Mouse (Mus musculus): ENCODE measurements at regions not wholly inside any gene's neighbourhood (a gene's known extent, or its start where the extent isn't known, plus 50 kb on each side); places are given as distances from the start of the nearest gene placed in this dataset.

DNA sequence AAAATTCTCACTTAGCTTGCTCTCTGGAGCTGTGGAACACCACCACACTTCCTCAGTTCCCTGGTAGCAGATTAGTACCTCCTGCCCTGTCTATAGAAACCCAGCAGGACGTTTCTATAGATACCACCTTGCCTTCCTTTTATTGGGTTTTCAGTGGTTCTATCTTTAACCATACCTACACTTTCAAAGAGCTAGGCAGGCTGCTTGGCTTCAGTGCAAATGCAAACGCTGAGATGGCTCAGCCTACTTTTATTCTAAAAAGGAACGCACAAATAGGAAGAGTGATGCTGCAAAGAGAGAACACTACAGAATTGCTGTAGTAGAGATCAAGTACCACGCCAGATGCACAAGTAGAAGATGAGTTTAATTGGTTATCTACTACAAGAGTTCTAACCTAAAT lies 120.9 kb upstream of the Ifne start:
- DNase-seq, result no peak

DNA sequence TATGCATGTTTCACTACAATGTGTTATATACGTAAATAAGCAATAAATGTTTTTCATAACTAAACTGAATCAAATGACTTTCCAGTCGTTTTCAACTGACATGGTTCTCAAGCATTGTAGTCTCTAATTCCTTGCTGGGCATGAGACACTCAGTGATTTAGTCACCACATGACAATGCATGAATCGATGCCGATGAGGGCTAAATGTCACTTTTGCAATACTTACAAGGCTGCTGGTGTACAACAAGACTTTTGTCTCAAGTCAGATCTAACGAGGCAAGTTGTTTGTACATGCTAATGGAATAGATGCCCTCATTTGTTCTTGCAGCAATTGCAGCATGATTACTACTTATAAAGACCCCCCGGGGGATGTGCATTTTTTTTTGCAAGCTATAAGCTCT lies 120.2 kb upstream of the Ifne start:
- DNase-seq, result no peak

GRCm38 (mm10) chr4:88998286-88998685 lies 118.3 kb upstream of the Ifne start:
- no peak for DNase-seq

DNA sequence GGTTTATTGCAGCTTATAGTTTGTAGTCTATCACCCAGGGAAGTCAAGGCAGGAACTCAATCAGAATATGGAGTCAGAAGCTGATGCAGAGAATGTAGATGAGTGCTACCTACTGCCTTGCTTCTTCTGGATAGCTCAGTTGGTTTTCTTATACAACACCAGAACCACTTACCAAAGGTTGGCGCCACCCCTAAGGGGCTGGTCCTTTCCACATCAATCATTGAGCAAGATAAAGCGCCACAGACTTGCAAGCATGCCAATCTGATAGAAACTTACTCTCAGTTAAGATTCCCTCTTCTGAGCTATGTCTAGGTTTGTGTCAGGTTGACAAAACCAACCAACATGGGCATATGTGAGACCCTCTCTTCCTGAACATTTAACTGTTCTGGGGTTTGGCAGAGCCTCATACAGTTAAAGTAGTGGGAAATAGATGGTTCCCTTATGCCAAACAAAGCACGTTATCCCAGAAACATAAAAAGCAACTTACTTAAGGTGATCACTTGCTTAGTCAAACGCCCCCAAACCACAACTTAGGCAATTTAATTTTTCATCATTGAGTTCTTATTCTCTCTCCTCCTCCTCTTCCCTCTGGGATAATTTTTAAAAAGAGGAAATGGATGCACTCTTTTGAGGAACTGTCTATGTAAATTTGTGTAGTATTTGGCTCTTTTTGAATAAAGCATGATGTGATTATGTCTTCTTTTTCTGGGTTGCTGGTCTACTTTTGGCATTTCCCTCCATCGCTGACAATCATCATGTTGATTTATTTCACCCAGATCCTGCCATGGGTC lies 115.3 kb upstream of the Ifne start:
- DNase-seq, result no peak

- no peak for DNase-seq
These were observed 114.5 kb upstream of the Ifne start for GRCm38 (mm10) chr4:88994486-88994885.

GRCm38 (mm10) chr4:88992498-88992897 lies 112.5 kb upstream of the Ifne start:
- no peak for DNase-seq

DNA sequence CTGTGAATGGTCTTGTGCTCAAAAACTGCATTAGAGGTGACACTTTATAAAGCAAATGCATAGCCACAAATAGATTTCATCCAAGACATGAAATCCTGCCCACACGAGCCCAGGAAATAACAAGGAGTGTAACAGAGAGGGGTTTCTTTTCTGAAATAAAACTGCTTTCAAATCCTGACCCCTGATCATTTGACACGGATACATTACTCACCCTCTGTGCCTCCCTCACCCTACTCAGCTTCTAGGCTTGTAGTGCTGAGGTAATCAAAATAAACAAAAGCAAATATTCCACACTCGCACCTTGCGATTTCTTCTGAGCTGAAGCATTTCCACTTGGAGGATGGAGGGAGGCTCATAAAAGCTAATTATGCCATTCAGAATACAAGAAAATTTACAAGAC lies 108.4 kb upstream of the Ifne start:
- no peak for DNase-seq

- no peak for DNase-seq
These were observed 107.1 kb upstream of the Ifne start for GRCm38 (mm10) chr4:88987103-88987502.

GRCm38 (mm10) chr4:88982457-88982856 lies 102.5 kb upstream of the Ifne start:
- DNase-seq, result no peak

GRCm38 (mm10) chr4:88977099-88977888 lies 97.3 kb upstream of the Ifne start:
- DNase-seq, result no peak

DNA sequence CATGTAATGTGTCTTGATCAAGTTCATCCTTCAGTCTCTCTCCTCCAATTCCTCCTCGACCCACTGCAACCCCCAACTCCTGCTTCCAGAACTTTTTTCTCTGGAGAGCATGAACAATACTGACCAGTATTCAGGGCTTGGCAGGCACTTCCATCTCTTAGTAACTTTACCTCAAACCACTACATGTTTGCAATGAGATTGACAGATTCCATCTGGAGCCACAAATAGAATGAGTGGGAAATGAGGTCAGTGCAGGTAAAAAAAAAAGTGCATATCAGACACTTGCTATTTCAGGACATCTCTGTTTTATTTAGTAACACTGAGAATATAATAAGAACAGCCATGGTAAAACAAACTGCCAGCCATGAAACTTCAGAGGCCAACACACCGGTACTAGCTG lies 94.5 kb upstream of the Ifne start:
- no peak for DNase-seq

DNA sequence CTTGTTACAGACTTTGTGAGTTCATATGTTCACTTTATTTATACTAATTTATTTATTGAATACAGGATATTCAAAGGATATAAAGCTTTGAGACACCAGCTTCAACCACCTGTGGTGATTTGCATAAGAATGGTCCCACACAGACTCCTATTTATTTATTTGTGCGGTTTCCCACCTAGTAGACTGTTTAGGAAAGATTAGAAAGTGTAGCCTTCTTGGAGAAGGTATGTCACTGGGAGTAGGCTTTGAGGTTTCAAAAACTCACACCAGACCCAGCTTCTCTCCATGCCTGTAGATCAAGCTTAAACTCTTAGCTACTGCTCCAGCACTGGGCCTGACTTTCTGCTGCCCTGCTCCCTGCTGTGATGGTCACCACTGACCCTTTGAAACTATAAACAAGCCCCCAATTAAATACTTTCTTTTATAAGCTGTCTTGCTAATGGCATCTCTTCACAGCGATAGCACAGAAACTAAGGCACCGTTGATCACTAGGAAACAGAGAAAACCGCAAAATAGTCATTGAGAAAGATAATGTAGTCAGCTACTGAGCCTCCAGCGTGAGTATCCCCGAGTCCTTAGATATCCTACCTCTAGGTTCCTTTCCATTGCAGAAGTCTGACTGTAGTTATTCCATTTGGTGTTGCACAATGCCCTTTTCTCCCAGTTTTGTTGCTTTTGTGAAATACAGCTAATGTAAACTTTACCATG lies 89.3 kb upstream of the Ifne start:
- no peak for DNase-seq

DNA sequence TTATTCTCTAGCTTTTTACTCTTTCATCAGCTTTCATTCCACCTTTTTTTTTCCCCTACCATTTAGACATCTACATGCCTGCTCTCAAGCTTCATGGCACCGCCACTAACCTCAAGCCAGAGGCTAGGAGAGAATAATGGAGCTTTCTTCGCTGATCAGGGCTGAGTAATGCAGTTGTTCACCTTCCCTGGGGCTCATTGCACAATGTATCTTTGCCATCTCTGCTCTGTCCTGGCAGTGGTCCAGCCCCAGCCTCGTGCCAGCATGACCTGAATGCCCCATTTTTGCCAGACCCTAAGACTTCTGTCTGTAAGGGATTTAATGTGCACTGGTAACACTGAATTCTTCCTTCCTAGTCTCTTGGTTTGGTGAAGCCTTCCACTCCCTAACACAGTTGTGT lies 79.6 kb upstream of the Ifne start:
- no peak for DNase-seq

DNA sequence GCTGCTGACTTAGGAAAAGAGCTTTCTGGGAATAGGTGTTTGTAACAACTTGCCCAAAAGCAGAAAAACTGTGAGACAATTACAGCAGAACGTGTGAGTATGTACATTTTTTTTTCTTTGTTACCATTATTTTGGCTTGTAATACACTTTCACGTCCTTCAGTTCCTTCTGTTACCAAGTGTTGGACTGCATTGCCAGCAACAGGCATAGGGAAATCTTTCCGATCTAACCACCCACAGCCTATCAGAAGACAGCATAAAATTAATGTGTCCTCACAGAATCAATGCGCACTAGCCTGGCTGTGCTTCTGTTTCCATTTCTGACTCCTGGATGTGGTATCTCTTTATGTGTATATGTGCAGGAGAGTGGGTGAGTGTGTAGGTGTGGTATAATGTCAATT lies 76.6 kb upstream of the Ifne start:
- no peak for DNase-seq

DNA sequence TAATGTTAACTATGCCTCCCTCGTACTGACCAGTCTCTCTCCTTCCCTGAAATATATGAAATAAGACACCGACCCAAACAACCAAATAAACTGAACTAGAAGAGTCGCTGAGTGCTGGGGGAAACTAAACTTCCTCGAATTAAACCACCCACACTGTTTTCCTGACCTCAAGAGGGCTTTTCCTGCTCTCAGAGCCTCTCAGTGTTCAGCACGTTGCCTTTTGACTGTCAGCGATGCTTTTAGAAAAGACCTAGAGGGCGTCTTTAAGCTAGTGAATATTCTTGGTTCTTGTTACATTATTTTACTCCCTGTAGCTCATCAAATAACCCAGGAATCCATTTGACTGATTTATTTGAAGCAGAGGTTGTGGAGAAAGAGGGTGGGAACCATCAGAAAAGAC lies 76.2 kb upstream of the Ifne start:
- no peak for DNase-seq

GRCm38 (mm10) chr4:88955571-88955970 lies 75.6 kb upstream of the Ifne start:
- DNase-seq, result no peak

DNA sequence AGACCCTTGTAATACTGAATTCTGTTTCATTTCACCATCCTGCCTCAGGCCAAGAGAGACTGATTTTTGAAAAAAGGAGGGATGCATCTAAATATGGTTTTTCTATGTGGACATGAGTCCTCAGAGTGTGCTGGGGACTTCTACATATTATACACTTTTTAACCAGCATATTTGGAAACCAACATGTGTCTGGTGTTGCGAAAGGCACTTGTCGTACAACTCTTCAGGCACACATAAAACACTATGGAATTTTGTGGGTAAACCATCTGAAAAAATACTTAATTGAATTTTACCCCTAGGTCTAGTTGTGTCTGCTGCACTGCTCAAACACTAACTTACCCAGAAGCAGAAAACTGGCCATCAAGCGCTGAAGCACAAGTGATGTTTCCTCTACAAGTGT lies 74.0 kb upstream of the Ifne start:
- DNase-seq, result no peak

- no peak for DNase-seq
These were observed 71.0 kb upstream of the Ifne start for GRCm38 (mm10) chr4:88951034-88951336.

GRCm38 (mm10) chr4:88950181-88951033 lies 70.4 kb upstream of the Ifne start:
- DNase-seq, result no peak

- DNase-seq, result no peak
These were observed 68.2 kb upstream of the Ifne start for GRCm38 (mm10) chr4:88948027-88948859.

- DNase-seq, result no peak
These were observed 62.0 kb upstream of the Ifne start for GRCm38 (mm10) chr4:88941955-88942354.

- DNase-seq, result no peak
These were observed 60.7 kb upstream of the Ifne start for GRCm38 (mm10) chr4:88940670-88941069.
